Mouse (Mus musculus) left cerebral cortex, postnatal 25 days (tissue): ENCODE measurements at regions not wholly inside any gene's neighbourhood (a gene's known extent, or its start where the extent isn't known, plus 50 kb on each side); places are given as distances from the start of the nearest gene placed in this dataset.
"Not testable (repeated sequence)": the region's sequence is repeated elsewhere in the genome, so short reads cannot be mapped to it uniquely, and the experiment has no call there.

ENCODE experiments used
- DNase-seq, 2 experiments: peaks; one replicate each; pipeline ENCODE4 v3.0.0; 2022; ENCODE audit warnings: low spot score in 2 of 2, mixed read lengths in 1 of 2
- intact Hi-C: fragments of 180-260 bp; cut with DNase I; formaldehyde crosslinking; loops from one replicate; pipeline ENCODE4 v1.15.1; 2025

GRCm38 (mm10) chr5:96898120-96898672, 99.3 kb upstream of the Bmp2k start:
- intact Hi-C loops, result no loop called here
- DNase-seq, result peak in 1 of 2 experiments; percentile 59

- DNase-seq, result no peak
- intact Hi-C loops, result no loop called here
Observed at GRCm38 (mm10) chr5:96898695-96899094, 98.8 kb upstream of the Bmp2k start.

- peak in 1 of 2 experiments; percentile 48 for DNase-seq
- intact Hi-C loops, result no loop called here
Observed at GRCm38 (mm10) chr5:96905572-96906271, 91.8 kb upstream of the Bmp2k start.

GRCm38 (mm10) chr5:96908371-96908770, 89.1 kb upstream of the Bmp2k start:
- intact Hi-C loops, DNase-seq: not testable (repeated sequence)

GRCm38 (mm10) chr5:96909218-96909617, 88.3 kb upstream of the Bmp2k start:
- intact Hi-C loops, result no loop called here
- no peak for DNase-seq

- DNase-seq, result peak in 1 of 2 experiments; percentile 64
- intact Hi-C loops, result no loop called here
Observed at GRCm38 (mm10) chr5:96911550-96912253, 85.8 kb upstream of the Bmp2k start.

GRCm38 (mm10) chr5:96912254-96912635, 85.2 kb upstream of the Bmp2k start:
- intact Hi-C loops, result no loop called here

GRCm38 (mm10) chr5:96912781-96913180, 84.7 kb upstream of the Bmp2k start:
- intact Hi-C loops, result no loop called here

More at GRCm38 (mm10) chr5:96912254-96912635, 85.2 kb upstream of the Bmp2k start:
- DNase-seq, result no peak

GRCm38 (mm10) chr5:96913711-96914110, 83.8 kb upstream of the Bmp2k start:
- intact Hi-C loops, result loop anchor here (2.0 kb wide), 1 partner anchor 83 kb away; the partner anchor contains the start of gene Bmp2k

More at GRCm38 (mm10) chr5:96912781-96913180, 84.7 kb upstream of the Bmp2k start:
- DNase-seq, result no peak

GRCm38 (mm10) chr5:96914696-96915404, 82.6 kb upstream of the Bmp2k start:
- intact Hi-C loops, result loop anchor here (2.0 kb wide), 1 partner anchor 82 kb away; the partner anchor contains the start of gene Bmp2k
- DNase-seq, result no peak

More at GRCm38 (mm10) chr5:96913711-96914110, 83.8 kb upstream of the Bmp2k start:
- DNase-seq, result no peak

GRCm38 (mm10) chr5:96916897-96917296, 80.6 kb upstream of the Bmp2k start:
- intact Hi-C loops, result no loop called here
- no peak for DNase-seq

- intact Hi-C loops, result no loop called here
- DNase-seq, result peak in 1 of 2 experiments; percentile 47
Observed at GRCm38 (mm10) chr5:96917596-96918258, 79.8 kb upstream of the Bmp2k start.

- DNase-seq, result no peak
- intact Hi-C loops, result no loop called here
Observed at GRCm38 (mm10) chr5:96919149-96919548, 78.3 kb upstream of the Bmp2k start.

GRCm38 (mm10) chr5:96921037-96921436, 76.5 kb upstream of the Bmp2k start:
- intact Hi-C loops, result no loop called here
- DNase-seq, result no peak

GRCm38 (mm10) chr5:96921511-96921910, 76.0 kb upstream of the Bmp2k start:
- no peak for DNase-seq
- intact Hi-C loops, result no loop called here

GRCm38 (mm10) chr5:96921973-96922715, 75.3 kb upstream of the Bmp2k start:
- intact Hi-C loops, result no loop called here
- no peak for DNase-seq

- intact Hi-C loops, result no loop called here
- DNase-seq, result no peak
Observed at GRCm38 (mm10) chr5:96922716-96923076, 74.8 kb upstream of the Bmp2k start.

GRCm38 (mm10) chr5:96923526-96923925, 74.0 kb upstream of the Bmp2k start:
- intact Hi-C loops, result no loop called here
- DNase-seq, result no peak
